Mouse (Mus musculus): ENCODE results near the gene B3galt4. TPM values are rescaled to one million over a fixed set of nuclear protein-coding genes. Genes with fewer than 3 reads are reported as not detected.

The B3galt4 gene
- total and polyA plus RNA-seq, 3 experiments = 1.8 to 3.4 (median 1.9) TPM

DNA sequence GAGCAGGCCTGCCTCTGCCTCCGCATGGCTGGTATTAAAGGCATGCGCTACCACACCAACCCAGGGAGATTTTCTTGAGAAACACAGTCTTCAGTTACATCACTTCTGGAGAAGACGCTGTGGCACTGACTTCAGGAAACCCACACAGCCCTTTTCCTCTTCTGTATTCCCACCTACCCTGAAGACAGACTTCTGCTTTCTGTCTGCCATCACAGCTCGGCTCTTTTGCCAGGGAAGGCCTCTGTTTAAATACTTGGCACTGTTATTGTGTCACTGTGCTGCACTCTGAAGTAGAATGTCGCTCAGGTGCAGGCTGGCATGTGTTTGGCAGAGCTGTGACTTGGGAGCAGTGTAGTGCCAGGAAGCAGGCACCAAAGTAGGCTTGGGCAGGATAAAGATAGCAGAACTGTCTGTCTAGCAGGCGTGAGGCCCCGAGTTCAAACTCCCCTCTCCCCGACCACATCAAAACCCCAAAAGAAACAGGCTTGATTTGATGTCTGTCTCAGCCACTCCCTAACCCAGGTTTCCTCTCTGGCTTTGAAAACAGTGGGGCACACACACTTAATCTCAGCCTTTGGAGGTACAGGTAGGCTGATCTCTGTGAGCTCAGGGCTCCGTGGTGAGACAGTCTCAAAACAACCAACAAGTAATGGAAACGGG, 3.7 kb downstream of the B3galt4 start:
- no peaks in the 10 kb centered on the region for H3K79me2 ChIP-seq (replicated peaks; ENCODE audit: control insufficient read depth, insufficient read depth, low read length)
- TF ChIP-seq EP300 (IDR thresholded peaks at IDR 0.05; ENCODE audit: insufficient read depth, low read depth, low read length) (no peak), CTCF (IDR thresholded peaks at IDR 0.05) (no peak), POLR2A (IDR thresholded peaks at IDR 0.05; ENCODE audit: insufficient read depth, low read depth, low read length) (no peak)
- H3K27me3 ChIP-seq (ENCODE audit: control insufficient read depth, insufficient read depth, low read length) = no peaks in the 10 kb centered on the region
- intact Hi-C loops (cut with DNase I) = no loop called here
- no peak for DNase-seq
- no peak overlapping the region for H3K9ac ChIP-seq (ENCODE audit: low read depth, low read length)
- H3K4me1 ChIP-seq (ENCODE audit: control insufficient read depth, insufficient read depth, low read length) = peaks cover 3% of the 10 kb centered on the region
- no peak overlapping the region for H3K4me3 ChIP-seq
- no peaks in the 10 kb centered on the region for H3K36me3 ChIP-seq (ENCODE audit: control insufficient read depth, insufficient read depth, low read length)
- H3K27ac ChIP-seq = no peak overlapping the region
- WGBS = 67% methylated on average over 10 of the region's 10 CpGs

DNA sequence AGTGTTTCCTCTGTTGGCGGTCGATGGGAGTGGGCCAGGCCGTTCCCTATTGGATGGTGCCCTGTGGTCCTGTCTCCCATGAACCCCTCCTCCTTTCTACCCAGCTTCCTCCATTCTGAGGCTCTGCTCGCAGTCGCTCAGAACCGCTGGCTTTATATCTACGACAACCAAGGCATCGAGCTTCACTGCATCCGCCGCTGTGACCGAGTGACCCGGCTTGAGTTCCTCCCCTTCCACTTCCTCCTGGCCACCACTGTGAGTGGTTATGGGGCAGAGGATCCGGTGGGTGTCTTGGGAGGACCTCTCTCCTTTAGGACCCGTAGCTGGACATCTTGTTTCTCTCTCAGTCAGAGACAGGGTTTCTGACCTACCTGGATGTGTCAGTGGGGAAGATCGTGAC, 7.8 kb downstream of the B3galt4 start:
- intact Hi-C loops (cut with DNase I) = no loop called here
- no peak for DNase-seq
- WGBS = 90% methylated on average over 15 of the region's 15 CpGs
- Histone ChIP-seq H3K27me3 (ENCODE audit: control insufficient read depth, insufficient read depth, low read length) (no peaks in the 10 kb centered on the region), H3K36me3 (ENCODE audit: control insufficient read depth, insufficient read depth, low read length) (no peaks in the 10 kb centered on the region), H3K4me1 (ENCODE audit: control insufficient read depth, insufficient read depth, low read length) (peaks cover 3% of the 10 kb centered on the region; the same call in 1 of the 2 replicates), H3K9ac (ENCODE audit: low read depth, low read length) (no peak overlapping the region), H3K27ac (no peak overlapping the region), H3K79me2 (replicated peaks; ENCODE audit: control insufficient read depth, insufficient read depth, low read length) (no peaks in the 10 kb centered on the region), H3K4me3 (no peak overlapping the region)
- TF ChIP-seq CTCF (IDR thresholded peaks at IDR 0.05) (no peak), EP300 (IDR thresholded peaks at IDR 0.05; ENCODE audit: insufficient read depth, low read depth, low read length) (no peak), POLR2A (IDR thresholded peaks at IDR 0.05; ENCODE audit: insufficient read depth, low read depth, low read length) (no peak)

DNA sequence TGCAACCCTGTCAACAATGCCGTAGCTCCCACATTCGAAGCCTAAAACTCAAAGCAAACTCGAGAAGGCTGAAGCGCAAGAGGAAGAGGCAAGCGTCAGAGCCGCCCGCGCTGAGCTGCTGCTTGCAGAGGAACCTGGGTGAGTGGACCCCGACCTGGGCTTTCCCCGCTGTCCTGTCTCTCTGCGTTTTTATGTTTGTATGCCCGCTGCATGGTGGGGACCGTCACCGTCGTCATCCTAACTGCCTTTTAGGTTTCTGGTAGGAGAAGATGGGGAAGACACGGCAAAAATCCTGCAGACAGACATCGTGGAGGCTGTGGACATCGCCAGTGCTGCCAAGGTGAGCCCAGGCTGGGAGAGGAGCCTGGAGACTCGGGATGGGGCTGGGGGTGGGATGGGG, 9.9 kb downstream of the B3galt4 start:
- no peak overlapping the region for H3K27ac ChIP-seq
- no peak for DNase-seq
- intact Hi-C loops (cut with DNase I) = no loop called here
- peaks cover 3% of the 10 kb centered on the region; the same call in 1 of the 2 replicates for H3K4me1 ChIP-seq (ENCODE audit: control insufficient read depth, insufficient read depth, low read length)
- H3K79me2 ChIP-seq (replicated peaks; ENCODE audit: control insufficient read depth, insufficient read depth, low read length) = no peaks in the 10 kb centered on the region
- 49% methylated on average over 19 of the region's 19 CpGs for WGBS
- H3K27me3 ChIP-seq (ENCODE audit: control insufficient read depth, insufficient read depth, low read length) = no peaks in the 10 kb centered on the region
- peak overlapping the region; percentile 92; the same call in 1 of the 2 replicates for H3K9ac ChIP-seq (ENCODE audit: low read depth, low read length)
- no peaks in the 10 kb centered on the region for H3K36me3 ChIP-seq (ENCODE audit: control insufficient read depth, insufficient read depth, low read length)
- TF ChIP-seq CTCF (IDR thresholded peaks at IDR 0.05) (no peak), EP300 (IDR thresholded peaks at IDR 0.05; ENCODE audit: insufficient read depth, low read depth, low read length) (no peak), POLR2A (IDR thresholded peaks at IDR 0.05; ENCODE audit: insufficient read depth, low read depth, low read length) (no peak)
- H3K4me3 ChIP-seq = peak overlapping the region; percentile 76

DNA sequence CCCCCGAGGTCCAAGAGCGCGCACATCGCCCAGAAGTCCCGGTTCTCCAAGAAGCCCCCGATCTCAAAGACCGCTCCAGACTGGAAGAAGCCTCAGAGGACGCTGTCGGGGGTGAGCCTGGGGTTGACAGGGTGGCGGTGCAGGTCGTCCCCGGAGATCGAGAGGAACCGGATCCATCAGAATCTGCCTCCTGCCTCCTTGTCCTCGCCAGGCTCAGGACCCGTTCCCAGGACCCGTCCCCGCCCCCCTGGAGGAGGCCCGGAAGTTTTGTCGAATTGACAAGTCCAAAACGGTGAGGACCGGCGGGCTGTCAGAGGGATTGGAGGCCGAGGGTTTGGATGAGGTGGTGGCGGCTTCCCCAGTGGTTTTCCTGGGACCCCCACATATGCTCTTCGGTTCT, 10.3 kb downstream of the B3galt4 start:
- H3K9ac ChIP-seq (ENCODE audit: low read depth, low read length) = peak overlapping the region; percentile 92
- H3K27ac ChIP-seq = peak overlapping the region; percentile 92; the same call in 1 of the 2 replicates
- TF ChIP-seq CTCF (IDR thresholded peaks at IDR 0.05) = no peak
- TF ChIP-seq EP300 (IDR thresholded peaks at IDR 0.05; ENCODE audit: insufficient read depth, low read depth, low read length) = no peak
- no peak for TF ChIP-seq POLR2A (IDR thresholded peaks at IDR 0.05; ENCODE audit: insufficient read depth, low read depth, low read length)
- no peak for DNase-seq
- H3K36me3 ChIP-seq (ENCODE audit: control insufficient read depth, insufficient read depth, low read length) = no peaks in the 10 kb centered on the region
- H3K79me2 ChIP-seq (replicated peaks; ENCODE audit: control insufficient read depth, insufficient read depth, low read length) = no peaks in the 10 kb centered on the region
- H3K4me3 ChIP-seq = peak overlapping the region; percentile 76
- WGBS = 2% methylated on average over 26 of the region's 26 CpGs
- no peaks in the 10 kb centered on the region for H3K27me3 ChIP-seq (ENCODE audit: control insufficient read depth, insufficient read depth, low read length)
- H3K4me1 ChIP-seq (ENCODE audit: control insufficient read depth, insufficient read depth, low read length) = peaks cover 3% of the 10 kb centered on the region; the same call in 1 of the 2 replicates
- intact Hi-C loops (cut with DNase I) = loop anchor here (1.0 kb wide), 3 partner anchors 10 to 14 kb away; partner anchors contain the start of genes B3galt4, Rgl2 and Vps52

DNA sequence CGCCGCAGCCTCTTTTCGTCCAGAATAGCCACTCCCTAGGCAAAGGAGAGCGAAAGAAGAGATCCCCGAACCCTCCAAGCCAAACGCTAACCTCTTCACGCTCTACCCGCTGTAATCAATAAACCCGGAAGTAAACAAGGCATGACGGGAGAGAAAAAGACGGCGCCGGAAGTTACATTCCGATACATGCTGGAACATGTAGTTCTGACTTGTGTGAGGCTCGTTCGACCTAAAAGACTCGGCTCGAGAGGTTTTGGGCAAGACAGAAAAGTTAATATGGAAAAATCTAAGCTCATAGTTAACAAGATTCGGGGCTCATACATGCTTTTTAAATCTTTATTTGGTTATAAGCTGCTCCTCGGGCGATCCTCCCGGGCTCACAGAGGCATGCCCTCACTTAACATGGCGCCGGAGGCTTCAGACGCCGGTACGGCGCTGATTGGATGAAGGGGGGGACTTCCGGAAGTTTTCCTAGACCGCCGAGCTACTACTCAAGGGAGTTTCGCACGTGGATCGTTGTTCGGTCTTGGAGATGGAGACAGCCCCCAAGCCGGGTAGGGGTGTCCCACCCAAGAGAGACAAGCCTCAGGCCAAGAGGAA, 11.0 kb downstream of the B3galt4 start, which contains the start of the genes Pfdn6 and Wdr46:
TSS of gene Pfdn6 (minus strand) at position 138 of the 600 bp plus-strand sequence.
TSS of gene Wdr46 (plus strand) at position 455 of the 600 bp plus-strand sequence.
- Histone ChIP-seq H3K36me3 (ENCODE audit: control insufficient read depth, insufficient read depth, low read length) (no peaks in the 10 kb centered on the region), H3K4me3 (peak within 1 kb of the TSS; percentile 76), H3K27ac (peak within 1 kb of the TSS; percentile 92), H3K79me2 (replicated peaks; ENCODE audit: control insufficient read depth, insufficient read depth, low read length) (no peaks in the 10 kb centered on the region), H3K27me3 (ENCODE audit: control insufficient read depth, insufficient read depth, low read length) (no peaks in the 10 kb centered on the region), H3K4me1 (ENCODE audit: control insufficient read depth, insufficient read depth, low read length) (peaks cover 3% of the 10 kb centered on the region; the same call in 1 of the 2 replicates), H3K9ac (ENCODE audit: low read depth, low read length) (peak within 1 kb of the TSS; percentile 92)
- under 1% methylated on average over 36 of the region's 36 CpGs for whole genome bisulfite sequencing
- DNase-seq = peak; percentile 90 to 92
- intact Hi-C loops (cut with DNase I) = loop anchor here (1.0 kb wide), 3 partner anchors 11 to 15 kb away; partner anchors contain the start of genes B3galt4, Rgl2 and Vps52
- no peak for TF ChIP-seq CTCF (IDR thresholded peaks at IDR 0.05)
- TF ChIP-seq POLR2A (IDR thresholded peaks at IDR 0.05; ENCODE audit: insufficient read depth, low read depth, low read length) = peak; percentile 73
- peak; percentile 14; the same call in 1 of the 2 replicates for TF ChIP-seq EP300 (IDR thresholded peaks at IDR 0.05; ENCODE audit: insufficient read depth, low read depth, low read length)

Data from heart, adult 2 months (tissue).